Mouse (Mus musculus): ENCODE measurements around the gene Fam186b.
"Not testable (repeated sequence)": the region's sequence is repeated elsewhere in the genome, so short reads cannot be mapped to it uniquely, and the experiment has no call there.

Gene Fam186b

GRCm38 (mm10) chr15:99259167-99259729, 36.4 kb downstream of the Fam186b start:
- DNase-seq (ENCODE audit: low spot score) = no peak

GRCm38 (mm10) chr15:99255241-99255749, 40.4 kb downstream of the Fam186b start:
- no peak for DNase-seq (ENCODE audit: low spot score)

- DNase-seq (ENCODE audit: low spot score) = no peak
Observed at GRCm38 (mm10) chr15:99254477-99255005, 41.1 kb downstream of the Fam186b start.

- DNase-seq (ENCODE audit: low spot score) = no peak
Observed at GRCm38 (mm10) chr15:99253772-99254171, 41.9 kb downstream of the Fam186b start.

- DNase-seq (ENCODE audit: low spot score) = not testable (repeated sequence)
Observed at GRCm38 (mm10) chr15:99253175-99253479, 42.6 kb downstream of the Fam186b start.

GRCm38 (mm10) chr15:99252381-99253174, 43.1 kb downstream of the Fam186b start:
- DNase-seq (ENCODE audit: low spot score) = no peak

- DNase-seq (ENCODE audit: low spot score) = peak; percentile 98
Observed at GRCm38 (mm10) chr15:99251626-99252380, 43.9 kb downstream of the Fam186b start, which contains the start of gene Mcrs1. Gene Mcrs1 (minus strand): TSS chr15:99251961.

GRCm38 (mm10) chr15:99251111-99251510, 44.6 kb downstream of the Fam186b start:
- not testable (repeated sequence) for DNase-seq (ENCODE audit: low spot score)

- DNase-seq (ENCODE audit: low spot score) = no peak
Observed at GRCm38 (mm10) chr15:99249938-99250337, 45.8 kb downstream of the Fam186b start.

- DNase-seq (ENCODE audit: low spot score) = no peak
Observed at GRCm38 (mm10) chr15:99248972-99249371, 46.7 kb downstream of the Fam186b start.

GRCm38 (mm10) chr15:99246736-99247135, 49.0 kb downstream of the Fam186b start:
- not testable (repeated sequence) for DNase-seq (ENCODE audit: low spot score)

- no peak for DNase-seq (ENCODE audit: low spot score)
Observed at GRCm38 (mm10) chr15:99242045-99242444, 53.6 kb downstream of the Fam186b start.

GRCm38 (mm10) chr15:99241249-99241648, 54.4 kb downstream of the Fam186b start:
- DNase-seq (ENCODE audit: low spot score) = no peak

- no peak for DNase-seq (ENCODE audit: low spot score)
Observed at GRCm38 (mm10) chr15:99240129-99240528, 55.6 kb downstream of the Fam186b start.

- no peak for DNase-seq (ENCODE audit: low spot score)
Observed at GRCm38 (mm10) chr15:99238006-99238405, 57.7 kb downstream of the Fam186b start.

GRCm38 (mm10) chr15:99234326-99235010, 61.2 kb downstream of the Fam186b start:
- DNase-seq (ENCODE audit: low spot score) = no peak

- no peak for DNase-seq (ENCODE audit: low spot score)
Observed at GRCm38 (mm10) chr15:99233719-99234118, 62.0 kb downstream of the Fam186b start.

GRCm38 (mm10) chr15:99231998-99232397, 63.7 kb downstream of the Fam186b start:
- DNase-seq (ENCODE audit: low spot score) = no peak

- DNase-seq (ENCODE audit: low spot score) = no peak
Observed at GRCm38 (mm10) chr15:99226090-99226489, 69.6 kb downstream of the Fam186b start.

- DNase-seq (ENCODE audit: low spot score) = peak; percentile 38
Observed at GRCm38 (mm10) chr15:99225081-99225810, 70.4 kb downstream of the Fam186b start.

Data from layer of hippocampus, adult 9-10 months (tissue).